Mouse (Mus musculus): ENCODE data around the gene Nt5c3b.

The Nt5c3b gene

DNA sequence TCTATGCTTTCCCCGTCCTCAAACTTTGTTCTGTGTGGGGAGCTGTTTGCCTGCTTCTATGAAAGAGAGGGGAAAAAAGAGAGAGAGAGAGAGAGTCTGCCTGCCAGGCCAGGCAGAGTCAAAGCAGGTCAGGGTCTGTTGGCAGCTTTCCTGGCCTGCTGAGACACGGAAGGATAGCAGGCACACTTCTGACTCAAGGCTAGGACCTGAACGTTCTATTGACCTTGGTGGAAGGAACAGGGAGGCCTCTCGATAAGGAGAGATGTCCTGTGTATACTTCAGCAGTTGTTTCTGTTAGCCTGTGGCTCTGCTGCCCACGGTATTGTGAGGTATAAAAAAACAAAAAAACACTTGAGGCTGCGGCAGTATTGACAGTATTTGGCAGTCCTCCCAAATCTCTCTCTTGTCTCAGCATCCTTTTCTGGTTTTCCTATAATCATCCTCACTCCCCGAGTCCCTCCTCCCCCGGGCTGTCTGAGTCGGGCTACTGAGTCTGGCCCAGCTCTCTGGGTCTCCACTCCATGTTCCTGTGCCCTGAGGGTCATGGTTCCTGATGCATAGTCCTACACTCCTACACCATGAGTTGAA, 12.9 kb downstream of the Nt5c3b start:
- in situ Hi-C loops (cut with MboI; ENCODE audit: low sequenced_read_pairs), result no loop called here

DNA sequence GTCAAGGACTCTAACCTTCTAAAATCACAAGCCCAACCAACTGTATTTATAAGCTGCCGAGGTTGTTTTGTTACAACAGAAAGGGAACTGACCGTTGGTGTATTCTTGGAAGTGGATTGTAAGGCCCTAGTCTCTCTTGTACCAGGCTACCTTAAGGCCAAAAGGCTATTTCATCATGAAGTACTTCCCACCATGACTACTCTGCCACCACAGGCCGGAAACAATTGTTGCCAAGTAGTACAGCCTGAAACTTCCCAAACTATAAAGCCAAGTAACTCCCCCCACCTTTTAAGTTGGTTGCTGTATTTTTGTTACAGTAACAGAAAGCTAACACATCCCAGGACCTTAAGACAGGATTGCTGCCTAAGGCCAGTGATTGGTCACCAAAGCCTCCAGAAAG, 14.8 kb downstream of the Nt5c3b start:
- in situ Hi-C loops (cut with MboI; ENCODE audit: low sequenced_read_pairs), result no loop called here

GRCm38 (mm10) chr11:100425851-100426250, 15.8 kb downstream of the Nt5c3b start:
- in situ Hi-C loops (cut with MboI; ENCODE audit: low sequenced_read_pairs), result no loop called here

DNA sequence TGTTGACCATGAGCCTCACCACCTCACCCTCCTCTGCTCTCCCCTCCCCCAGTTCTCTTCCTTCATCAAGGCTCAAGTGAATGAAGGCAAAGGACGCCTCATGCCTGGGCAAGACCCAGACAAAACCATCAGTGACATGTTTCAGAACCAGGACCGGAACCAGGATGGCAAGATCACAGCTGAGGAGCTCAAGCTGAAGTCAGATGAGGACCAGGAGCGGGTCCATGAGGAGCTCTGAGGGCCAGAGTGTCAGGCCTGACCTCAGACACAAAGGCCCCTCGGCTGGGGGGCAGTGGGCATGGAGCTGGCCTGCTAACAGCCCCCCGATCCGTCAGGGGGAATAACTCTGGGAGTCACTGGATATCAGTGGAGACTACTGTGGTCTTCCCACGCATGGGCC, 17.8 kb downstream of the Nt5c3b start:
- in situ Hi-C loops (cut with MboI; ENCODE audit: low sequenced_read_pairs), result no loop called here

DNA sequence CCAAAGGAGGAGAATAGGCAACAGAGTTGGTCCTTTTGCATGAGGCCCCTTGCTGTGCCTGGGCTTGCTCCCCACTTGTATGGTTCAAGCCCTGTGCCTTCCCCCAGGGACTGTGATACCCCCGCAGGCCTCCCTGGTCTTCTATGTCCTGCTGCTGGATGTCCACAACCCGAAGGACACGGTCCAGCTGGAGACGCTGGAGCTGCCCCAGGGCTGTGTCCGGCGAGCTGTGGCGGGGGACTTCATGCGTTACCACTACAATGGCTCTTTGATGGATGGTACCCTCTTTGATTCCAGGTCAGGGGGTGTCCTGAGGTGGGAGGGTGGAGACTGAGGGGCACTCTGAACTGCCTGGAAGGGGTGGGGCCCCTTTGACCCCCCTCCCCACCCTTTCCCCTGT, 20.1 kb downstream of the Nt5c3b start:
- in situ Hi-C loops (cut with MboI; ENCODE audit: low sequenced_read_pairs), result no loop called here

- in situ Hi-C loops (cut with MboI; ENCODE audit: low sequenced_read_pairs), result no loop called here
Observed at GRCm38 (mm10) chr11:100414914-100415822, 26.4 kb downstream of the Nt5c3b start, which contains the start of gene Fkbp10. Fkbp10 (plus strand) TSS chr11:100415697.

DNA sequence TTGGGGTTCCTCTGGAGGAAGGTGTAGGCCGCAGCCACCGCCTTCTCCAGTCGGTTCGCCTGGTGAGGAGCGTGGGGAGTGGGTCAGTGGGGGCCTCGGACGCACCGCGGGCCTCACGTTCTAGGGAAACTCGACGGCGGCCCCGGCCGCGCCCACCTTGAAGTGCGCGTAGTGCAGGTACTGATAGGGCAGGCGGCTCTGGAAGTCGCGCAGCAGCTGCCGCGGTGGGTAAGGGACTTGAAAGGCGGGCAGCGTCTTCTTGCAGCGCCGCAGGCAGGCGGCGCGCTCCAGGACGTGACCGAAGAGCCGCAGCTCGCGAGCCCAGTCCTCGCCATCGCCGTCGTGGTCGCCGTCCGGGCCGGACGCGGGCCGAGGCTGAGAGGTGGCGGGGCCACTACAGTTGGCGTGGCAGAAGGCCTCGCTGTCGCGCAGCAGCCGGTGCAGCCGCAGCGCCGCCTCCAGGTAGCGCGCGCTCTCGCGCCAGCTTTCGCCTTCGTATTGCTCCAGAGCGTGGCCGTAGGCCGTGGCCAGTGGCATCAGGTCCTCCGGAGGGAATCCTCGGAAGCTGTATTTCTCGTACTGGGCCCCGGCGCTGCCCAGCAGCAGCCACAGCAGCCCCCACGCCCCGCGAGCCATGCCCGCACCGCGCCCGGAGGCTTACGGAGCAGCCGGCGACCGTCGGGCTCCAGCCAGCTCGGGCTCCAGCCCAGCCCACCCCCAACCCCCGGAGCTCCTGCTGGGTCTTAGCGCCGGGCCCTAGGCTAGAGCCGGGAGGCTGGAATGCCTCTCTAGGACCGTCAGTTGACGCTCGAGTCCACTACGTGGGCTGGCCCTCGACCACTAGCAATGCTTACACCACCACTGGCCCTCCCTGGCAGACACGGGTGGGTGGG, 27.3 kb downstream of the Nt5c3b start, which contains the start of gene P3h4:
Gene P3h4 (minus strand): TSS at position 816 of the 893 bp plus-strand sequence.
- in situ Hi-C loops (cut with MboI; ENCODE audit: low sequenced_read_pairs), result no loop called here

- in situ Hi-C loops (cut with MboI; ENCODE audit: low sequenced_read_pairs), result no loop called here
Observed at GRCm38 (mm10) chr11:100413541-100413940, 28.1 kb downstream of the Nt5c3b start.

DNA sequence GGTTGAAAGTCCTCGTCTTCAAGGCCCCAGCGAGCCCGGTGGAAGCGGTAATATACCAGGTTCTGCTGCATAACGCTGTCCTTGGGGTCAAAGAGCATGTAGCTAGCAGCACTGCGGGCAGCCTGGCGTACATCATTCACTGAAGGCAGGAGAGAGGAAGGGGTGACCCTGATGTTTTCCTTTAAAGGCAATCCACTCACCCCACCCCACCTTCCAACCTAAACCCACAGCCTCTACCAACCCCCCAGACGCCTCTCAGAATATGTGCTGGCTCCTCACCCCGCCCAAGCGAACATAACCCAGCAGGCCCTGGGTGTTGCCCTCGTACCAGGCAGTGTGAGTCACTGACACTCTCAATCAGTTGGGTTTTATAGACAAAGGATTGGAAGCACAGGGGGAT, 29.9 kb downstream of the Nt5c3b start:
- in situ Hi-C loops (cut with MboI; ENCODE audit: low sequenced_read_pairs), result no loop called here

DNA sequence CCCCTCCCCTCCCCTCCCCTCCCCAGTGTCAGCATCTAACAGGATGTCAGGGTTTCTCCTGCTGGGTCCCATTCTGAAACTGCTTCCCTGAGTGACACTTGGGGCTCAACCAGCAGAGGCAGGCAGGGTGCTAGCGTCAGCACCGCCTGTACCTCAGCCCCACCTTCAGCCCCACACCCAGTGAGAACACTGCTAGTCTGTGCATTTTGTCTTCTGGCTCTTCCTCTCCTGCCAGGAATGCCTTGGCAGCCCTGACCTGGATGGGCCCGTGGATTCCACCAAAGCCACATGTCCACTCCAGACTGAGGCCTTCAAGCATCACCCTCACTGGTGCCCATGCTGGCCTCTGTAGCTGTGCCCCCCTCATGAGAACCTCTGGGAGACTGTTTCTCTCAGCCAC, 31.9 kb downstream of the Nt5c3b start:
- in situ Hi-C loops (cut with MboI; ENCODE audit: low sequenced_read_pairs), result loop anchor here (5.0 kb wide), 1 partner anchor 37 kb away; no protein-coding TSS in a partner anchor

- in situ Hi-C loops (cut with MboI; ENCODE audit: low sequenced_read_pairs), result loop anchor here (5.0 kb wide), 1 partner anchor 37 kb away; no protein-coding TSS in a partner anchor
Observed at GRCm38 (mm10) chr11:100408835-100409462, 32.7 kb downstream of the Nt5c3b start.

GRCm38 (mm10) chr11:100408076-100408834, 33.4 kb downstream of the Nt5c3b start:
- in situ Hi-C loops (cut with MboI; ENCODE audit: low sequenced_read_pairs), result loop anchor here (5.0 kb wide), 1 partner anchor 36 kb away; no protein-coding TSS in a partner anchor

GRCm38 (mm10) chr11:100406995-100407705, 34.5 kb downstream of the Nt5c3b start:
- in situ Hi-C loops (cut with MboI; ENCODE audit: low sequenced_read_pairs), result loop anchor here (5.0 kb wide), 1 partner anchor 35 kb away; no protein-coding TSS in a partner anchor

- in situ Hi-C loops (cut with MboI; ENCODE audit: low sequenced_read_pairs), result loop anchor here (5.0 kb wide), 1 partner anchor 34 kb away; no protein-coding TSS in a partner anchor
Observed at GRCm38 (mm10) chr11:100406273-100406672, 35.3 kb downstream of the Nt5c3b start.

DNA sequence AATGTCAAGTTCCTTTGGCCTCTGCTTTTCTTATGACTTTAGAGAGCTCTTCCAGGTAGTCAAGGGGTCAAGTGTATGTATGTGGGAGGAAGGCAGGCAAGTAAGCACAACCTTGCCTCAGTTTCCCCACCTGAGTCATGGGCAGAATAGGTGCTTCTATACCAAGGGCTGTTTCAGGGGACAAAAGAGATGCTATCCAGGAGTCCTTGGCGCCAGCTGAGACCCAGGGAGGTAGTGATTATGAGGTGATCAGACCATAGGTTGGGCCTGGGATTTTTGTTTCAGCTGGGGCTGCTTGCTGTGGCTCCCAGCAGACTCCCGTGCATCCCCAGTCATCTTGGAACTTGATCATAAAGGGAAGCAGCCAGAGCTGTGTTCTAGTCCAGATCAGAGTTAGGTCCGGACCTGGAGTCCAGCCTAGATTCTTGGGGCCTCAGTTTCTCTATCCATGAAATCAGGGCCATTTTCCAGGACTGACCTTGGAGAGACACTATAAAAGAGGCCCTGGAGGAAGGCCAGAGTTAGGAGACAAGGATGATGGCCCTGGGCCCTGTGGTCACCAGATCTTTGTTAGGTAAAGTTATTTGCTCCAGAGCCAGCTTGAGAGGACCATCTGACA, 37.0 kb downstream of the Nt5c3b start:
- in situ Hi-C loops (cut with MboI; ENCODE audit: low sequenced_read_pairs), result loop anchor here (5.0 kb wide), 1 partner anchor 32 kb away; no protein-coding TSS in a partner anchor

- in situ Hi-C loops (cut with MboI; ENCODE audit: low sequenced_read_pairs), result no loop called here
Observed at GRCm38 (mm10) chr11:100403445-100404134, 38.0 kb downstream of the Nt5c3b start.

DNA sequence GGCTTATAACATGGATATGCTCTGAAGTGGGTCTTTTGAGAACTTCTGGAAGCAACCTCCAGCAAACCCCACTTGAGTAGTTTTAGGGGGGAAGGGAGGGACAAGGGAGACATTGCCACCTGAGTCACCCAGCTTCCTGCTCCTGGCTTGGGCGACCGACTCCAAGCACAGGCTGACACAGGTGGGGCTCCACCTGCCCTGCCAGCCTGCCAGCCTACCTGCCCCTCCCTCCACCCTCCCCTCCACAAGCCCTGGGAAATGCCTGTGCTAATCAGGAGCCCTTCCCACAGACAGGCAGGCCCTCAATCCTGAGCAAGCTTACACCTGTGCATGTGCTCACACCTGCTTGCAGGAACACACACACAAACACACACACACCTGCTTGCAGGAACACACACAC, 38.9 kb downstream of the Nt5c3b start:
- in situ Hi-C loops (cut with MboI; ENCODE audit: low sequenced_read_pairs), result no loop called here

- in situ Hi-C loops (cut with MboI; ENCODE audit: low sequenced_read_pairs), result no loop called here
Observed at GRCm38 (mm10) chr11:100402240-100402639, 39.4 kb downstream of the Nt5c3b start.

All from CH12F3 (cell line).